Mouse (Mus musculus) testis, postnatal 14 days (tissue): Measurements from ENCODE around the gene Lipa.

Experiments used
- DNase-seq: peaks from one replicate; pipeline ENCODE4 v3.0.0; 2021; ENCODE audit warnings: low spot score

Lipa gene

DNA sequence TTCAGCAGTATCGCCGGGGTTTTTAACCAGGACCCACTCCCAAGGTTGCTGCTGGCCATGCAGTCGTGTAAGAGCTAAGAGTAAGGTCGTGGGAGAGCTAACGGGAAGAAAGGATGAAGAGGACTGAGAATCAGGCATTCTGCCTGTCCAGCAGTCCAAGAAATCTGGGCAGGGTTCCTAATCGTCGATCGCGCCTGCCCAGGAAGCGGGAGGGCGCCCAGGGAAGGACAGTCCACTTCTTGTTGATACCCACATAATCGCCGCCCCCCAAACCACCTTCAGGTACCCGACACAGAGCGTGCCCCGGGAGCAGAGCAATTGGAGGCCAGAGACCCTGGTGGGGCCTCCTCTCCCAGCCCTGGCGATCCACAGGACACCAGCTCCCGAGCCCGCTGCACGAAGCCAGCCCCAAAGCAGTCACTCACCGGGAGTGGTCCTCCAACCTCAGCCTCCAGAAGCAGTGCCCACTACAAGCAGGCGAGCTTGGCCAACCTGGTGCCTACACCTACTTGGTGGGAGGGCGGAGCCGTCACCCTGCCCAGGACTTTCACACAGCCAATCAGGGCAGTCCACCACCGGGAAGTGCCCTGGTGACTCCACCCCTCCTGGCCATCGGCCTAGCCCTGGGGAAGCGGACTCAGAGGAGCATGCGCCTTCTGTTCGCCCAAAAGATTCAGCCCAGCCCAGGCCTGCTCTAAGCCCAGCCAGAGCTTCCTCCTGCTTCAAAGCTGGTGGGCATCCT, at the start of gene Lipa:
Lipa (minus strand) TSS at position 534 of the 742 bp plus-strand sequence.
- peak; percentile 88 for DNase-seq

DNA sequence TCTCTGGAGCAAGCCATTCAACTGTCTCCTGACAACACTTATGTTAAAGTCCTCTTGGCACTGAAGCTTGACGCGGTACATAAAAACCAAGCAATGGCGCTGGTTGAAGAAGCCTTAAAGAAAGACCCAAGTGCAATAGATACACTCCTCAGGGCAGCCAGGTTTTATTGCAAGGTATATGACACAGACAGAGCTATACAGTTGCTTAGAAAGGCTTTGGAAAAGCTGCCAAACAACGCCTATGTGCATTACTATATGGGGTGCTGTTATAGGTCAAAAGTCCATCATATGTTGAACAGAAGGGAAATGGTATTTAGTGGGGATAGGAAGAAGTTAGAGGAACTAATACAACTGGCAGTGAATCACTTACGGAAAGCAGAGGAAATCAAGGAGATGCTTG, 46.4 kb upstream of the Lipa start:
- DNase-seq, result no peak

DNA sequence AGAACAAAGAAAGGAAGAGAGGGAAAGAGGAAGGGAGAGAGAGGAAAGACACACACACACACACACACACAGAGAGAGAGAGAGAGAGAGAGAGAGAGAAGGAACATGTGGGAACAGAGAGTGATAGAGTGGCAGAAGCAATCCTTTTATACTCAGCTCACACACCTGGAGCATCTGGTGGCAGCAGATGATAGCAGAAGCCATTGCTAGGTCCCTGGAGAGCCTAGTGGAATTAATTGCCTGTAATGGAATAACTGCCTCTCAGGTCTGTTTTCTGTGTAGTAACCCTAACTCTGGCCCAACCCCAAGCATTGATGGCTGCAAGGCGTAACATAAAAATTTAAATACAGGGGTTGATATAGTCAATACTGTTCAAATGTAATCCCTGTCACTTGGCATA, 43.8 kb upstream of the Lipa start:
- DNase-seq, result no peak

DNA sequence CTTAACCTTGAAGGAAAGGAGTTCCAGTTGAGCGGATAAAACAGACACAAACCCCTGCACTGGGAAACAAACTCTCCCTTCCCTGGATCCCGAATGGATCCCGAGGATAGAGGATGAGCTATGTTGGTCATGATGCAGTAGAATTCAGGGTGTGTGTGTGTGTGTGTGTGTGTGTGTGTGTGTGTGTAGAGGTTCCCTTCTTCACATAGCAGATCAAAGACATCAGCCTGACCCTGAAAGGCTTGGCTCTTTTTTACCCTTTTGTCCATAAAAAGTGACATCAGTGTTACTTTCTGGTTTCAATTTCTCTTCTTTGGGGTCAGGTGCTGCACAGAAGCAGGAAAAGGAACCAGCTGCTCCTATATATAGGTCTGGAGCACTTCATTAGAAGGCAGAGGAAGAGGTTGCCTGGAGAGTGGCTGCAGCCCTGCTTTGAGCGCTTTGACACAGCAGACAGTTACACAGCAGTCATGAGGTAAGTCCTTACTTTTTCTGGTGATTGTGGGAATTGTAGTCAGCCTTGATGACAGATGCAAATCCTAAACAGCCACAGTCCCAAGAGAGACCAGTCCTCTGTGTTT, 42.7 kb upstream of the Lipa start:
- no peak for DNase-seq

DNA sequence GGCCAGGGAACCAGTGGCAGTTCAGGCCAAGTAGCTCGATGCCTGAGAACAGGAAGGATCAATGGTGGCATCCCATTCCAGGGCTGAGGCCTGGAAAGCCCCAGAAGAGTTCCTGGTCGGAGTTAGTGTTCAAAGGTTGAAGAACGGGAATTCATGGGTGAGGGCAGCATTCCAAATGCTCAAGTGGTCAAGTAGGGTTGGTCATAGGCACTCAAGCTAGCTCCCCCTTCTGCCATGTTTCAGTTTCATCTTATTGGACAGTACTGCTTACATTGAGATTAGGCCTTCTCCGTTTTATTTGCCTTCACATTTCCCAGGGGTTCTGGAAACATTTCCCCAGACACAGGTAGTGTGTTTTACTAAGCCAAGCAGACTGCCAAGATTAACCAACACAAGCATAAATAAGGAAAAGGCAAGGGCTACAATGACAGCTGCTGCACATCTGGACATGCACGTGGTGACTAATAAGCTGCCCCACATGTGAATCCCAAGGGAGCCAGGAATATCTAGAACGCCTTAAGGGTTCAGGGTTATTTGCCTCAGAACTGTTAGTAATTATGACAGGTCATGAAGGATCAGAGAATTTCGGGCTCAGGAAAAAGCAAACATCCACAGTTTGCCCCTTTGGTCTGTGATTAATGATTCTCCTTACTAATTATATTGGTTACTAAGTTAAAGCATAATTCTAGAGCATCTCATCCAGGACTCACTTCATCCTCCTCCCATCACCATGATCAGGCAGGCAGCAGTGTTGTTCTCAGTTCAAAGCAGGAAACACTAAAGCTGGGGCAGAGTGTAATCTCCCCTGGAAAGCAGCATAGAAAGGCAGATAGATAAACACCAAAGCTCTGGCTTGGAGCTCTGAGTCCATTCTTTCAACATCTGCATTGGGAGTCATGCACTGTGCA, 42.0 kb upstream of the Lipa start:
- DNase-seq, result no peak

DNA sequence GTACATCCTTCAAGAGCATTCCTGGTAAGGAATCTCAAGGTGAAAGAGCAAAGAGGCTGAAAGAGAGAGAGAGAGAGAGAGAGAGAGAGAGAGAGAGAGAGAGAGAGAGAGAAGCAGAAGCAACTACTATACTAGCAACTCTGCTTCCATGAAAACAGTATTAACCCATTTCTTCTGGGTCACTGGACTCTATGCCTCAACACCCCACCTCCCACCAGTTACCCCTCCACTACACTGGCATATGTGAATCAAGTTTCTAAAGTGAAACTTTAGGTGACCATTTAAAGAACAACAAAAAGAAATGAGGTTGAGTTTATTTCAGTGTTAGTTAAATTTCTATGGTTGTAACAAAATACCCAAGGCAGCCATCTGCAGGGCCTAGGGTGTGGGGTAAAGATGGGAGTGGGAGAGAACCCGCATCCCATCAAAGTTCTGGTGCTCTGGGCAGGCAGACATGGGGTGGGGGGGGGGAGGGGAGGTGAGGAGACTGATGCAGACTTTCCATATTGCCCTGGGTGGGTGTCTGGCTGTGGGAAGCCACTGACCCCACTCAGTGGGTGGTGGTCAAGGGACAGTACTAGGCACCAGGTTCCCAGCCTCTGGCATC, 39.0 kb upstream of the Lipa start:
- no peak for DNase-seq

DNA sequence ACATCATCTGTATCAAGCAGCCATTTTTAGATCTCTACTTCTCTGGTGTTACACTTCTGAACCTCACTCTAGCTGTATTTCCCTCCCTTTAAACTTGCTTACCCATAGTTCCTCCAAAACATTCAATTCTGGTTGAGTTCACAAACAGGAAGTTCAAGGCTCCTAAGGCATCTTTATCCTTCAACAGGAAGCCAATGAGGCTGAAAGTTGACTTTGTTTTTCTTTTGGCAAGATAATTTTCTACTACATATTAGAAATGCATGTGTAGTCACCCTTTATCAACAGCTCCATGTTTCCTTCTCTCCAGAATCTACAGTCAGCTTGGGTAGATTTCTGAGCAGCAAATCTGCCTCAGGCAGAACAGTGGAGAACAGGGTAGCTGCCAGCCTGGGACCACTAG, 35.3 kb upstream of the Lipa start:
- no peak for DNase-seq

DNA sequence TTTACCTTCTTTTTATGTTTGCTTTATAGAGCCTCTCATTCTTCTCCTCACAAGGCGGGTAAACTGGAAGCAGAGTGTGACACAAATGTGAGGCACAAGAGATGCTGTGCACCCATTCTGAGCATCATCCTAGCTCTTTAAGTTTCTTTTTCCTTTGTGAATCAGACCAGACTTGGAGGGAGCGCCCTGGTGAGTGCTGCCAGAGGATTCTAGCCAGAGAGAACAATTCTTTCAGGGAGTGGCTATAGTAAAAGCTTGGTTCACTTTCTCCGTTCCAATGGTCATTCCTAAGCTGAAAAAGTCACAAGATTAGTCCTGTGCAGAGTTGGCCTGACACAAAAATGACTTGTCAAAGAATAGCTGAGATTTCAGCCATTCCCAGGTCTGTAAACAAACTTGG, 29.3 kb upstream of the Lipa start:
- no peak for DNase-seq

DNA sequence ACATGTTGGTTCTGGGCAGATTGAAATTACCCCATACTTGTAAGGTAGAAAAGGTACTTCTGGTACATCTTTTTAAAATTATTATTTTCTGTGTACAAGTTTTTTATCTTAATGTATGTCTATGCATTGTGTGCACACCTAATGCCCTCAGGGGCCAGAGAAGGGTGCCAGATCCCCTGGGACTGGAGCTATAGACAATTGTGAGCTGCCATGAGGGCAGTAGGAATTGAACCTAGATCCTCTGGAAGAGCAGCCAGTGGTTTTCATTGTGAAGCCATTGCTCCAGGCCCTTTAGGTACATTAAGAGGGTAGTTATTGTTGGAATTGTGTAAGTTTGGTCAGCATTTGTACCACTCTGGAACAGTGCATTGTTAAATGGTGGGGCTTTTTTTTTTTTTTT, 26.8 kb upstream of the Lipa start:
- no peak for DNase-seq

DNA sequence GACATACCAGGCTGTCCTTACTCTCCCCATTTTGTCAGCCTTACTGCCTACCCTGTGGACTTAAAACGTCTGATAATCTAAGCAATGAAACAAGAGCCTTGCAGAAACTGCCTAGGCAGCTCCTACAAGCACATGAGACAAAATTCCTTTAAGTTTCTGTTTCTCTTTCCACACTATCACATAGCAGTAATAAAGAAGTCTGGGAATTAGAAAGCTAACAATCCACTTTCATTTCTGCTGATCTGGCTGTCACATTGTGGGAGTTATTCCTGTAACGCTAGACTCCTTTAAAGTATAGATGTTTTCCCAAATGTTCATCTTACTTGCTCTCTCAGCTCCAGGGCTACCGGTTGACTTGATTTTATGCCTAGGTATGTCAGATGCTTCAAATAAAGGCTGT, 26.2 kb upstream of the Lipa start:
- DNase-seq, result no peak

DNA sequence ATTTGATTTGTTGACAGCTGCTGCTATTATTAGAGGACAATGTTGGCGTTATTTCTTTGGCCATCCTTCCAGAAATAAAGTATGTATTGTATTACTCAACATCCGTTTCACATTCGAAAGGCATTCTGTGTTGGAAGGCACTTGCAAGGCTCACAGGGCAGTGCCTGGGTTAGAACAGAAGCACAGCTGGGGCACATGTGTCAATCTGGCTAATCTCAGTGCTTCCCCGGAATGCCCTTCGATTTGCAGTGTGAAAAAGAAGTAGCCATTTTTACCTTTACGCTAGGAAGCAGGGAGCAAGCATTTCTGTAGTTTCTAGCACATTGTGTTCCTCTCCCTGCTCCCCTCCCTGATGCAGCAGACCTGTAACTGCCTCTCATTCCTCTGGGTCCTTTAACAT, 25.7 kb upstream of the Lipa start:
- no peak for DNase-seq

DNA sequence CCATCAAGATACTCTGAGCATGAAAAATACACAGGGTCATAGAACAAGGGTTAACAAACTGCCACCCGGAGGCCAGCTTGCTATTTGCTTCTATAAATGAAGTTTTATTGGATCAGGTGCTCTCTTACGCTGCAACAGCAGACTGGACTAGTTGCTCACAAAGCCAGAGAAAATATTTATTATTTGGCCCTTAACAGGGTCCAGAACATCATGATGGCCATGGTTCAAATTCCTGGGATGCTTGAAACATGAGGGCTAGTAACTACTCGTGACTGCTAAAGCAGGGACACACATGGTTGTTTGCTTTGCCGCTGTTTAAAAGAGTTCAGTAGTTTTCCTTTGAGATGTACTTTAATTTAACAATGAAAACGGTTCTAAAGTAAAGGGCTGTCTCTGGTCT, 24.7 kb upstream of the Lipa start:
- DNase-seq, result no peak

DNA sequence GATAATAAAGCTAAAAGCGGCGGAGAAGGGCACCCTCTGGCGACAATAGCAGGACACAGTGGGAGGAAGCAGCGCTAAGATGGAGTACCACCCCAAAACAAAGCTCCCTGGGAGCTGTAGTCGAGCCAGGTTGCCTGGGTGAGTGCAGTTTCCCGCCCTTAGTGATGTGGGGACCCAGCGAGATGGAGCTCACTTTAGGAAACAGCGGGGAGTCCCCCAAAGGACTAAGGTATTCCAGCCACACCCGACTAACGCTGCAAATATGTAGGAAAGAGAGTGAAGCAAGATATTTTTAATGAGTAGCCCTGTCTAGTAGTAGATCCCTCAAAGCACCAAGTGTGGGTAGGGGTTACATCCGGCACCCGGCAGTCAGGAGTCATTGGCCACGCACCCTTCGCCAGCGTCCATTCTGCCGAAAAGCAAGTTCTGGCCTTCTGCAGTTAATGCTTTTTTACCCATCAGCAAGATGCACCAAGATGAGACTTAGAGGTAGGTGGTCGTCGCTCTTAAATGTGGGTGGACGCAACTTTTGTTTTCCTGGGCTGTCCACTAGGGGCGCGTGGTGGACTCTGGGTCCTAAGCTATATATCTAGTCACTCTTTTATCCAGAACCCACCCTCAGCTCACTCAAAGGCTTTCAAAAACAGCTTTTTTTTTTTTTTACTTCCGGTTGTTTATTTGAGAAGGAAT, 23.4 kb upstream of the Lipa start, which contains the start of gene Ifit2:
Ifit2 (plus strand) TSS at position 161 of the 690 bp plus-strand sequence.
- DNase-seq, result peak; percentile 39

DNA sequence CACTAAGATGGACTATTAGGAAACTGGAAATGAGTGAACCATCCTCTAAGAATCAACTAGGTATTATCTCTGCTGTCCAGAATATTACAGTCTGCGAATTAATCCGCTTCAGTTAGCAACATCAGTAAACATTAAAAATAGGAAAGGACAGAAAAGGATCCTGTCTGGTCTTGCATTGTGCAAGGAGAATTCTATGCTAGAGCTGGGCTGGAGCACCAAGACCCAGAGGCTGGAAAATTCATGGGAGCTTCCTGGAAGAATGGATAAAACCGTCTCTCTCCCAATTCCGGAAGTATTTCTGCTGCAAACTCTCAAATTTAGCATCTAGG, 22.9 kb upstream of the Lipa start:
- no peak for DNase-seq

DNA sequence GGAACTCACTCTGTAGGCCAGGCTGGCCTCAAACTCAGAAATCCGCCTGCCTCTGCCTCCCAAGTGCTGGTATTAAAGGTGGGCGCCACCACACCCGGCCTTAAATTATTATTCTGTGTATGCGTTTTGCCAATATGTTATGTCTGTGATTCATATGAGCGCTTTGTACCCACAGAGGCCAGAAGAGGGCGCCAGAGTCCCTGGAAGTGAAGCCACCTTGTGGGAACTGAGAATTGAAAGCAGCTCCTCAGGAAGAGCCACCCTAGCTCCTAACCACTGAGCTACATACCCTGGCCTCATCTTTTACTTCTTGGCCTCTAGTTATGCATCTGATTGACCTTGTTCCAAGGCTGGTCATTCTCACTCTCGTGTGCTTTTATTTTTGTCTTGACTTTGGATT, 20.7 kb upstream of the Lipa start:
- DNase-seq, result peak; percentile 24

DNA sequence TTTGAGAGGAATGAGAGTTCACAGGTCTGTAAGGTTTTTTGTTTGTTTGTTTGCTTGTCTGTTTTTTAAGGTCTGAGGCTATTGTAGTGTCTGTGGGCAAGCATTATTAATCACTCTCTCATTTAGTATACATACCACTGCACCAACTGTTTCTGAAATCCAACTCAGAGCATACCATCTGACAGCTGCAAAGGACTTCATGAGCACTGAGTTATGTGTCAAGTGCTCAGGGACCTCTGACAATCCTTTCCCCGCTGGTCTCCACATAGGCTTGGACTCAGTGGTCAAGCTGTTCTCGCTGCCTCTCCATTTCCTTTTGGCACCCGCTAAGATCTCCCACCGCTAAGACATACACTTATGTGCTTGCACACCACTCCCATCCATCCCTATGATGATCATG, 18.9 kb upstream of the Lipa start:
- no peak for DNase-seq

DNA sequence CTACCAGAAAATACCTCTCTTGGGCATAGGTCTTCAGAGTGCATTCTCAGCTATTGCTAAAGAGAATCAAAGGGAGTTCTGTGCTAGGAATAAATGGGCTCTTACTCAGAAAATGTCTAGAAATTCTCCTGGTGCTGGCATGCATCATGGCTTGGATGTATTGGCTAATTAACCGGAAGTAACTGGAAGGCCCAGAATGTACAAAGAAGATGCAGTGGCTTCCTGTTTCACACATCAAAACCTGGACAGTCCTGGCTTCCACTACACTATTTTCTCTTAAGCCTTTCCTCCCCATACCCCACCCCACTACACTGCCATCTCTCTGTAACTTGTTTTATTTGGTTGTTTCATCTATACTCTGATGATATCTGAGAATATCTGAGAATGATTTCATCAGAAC, 12.1 kb upstream of the Lipa start:
- DNase-seq, result no peak

DNA sequence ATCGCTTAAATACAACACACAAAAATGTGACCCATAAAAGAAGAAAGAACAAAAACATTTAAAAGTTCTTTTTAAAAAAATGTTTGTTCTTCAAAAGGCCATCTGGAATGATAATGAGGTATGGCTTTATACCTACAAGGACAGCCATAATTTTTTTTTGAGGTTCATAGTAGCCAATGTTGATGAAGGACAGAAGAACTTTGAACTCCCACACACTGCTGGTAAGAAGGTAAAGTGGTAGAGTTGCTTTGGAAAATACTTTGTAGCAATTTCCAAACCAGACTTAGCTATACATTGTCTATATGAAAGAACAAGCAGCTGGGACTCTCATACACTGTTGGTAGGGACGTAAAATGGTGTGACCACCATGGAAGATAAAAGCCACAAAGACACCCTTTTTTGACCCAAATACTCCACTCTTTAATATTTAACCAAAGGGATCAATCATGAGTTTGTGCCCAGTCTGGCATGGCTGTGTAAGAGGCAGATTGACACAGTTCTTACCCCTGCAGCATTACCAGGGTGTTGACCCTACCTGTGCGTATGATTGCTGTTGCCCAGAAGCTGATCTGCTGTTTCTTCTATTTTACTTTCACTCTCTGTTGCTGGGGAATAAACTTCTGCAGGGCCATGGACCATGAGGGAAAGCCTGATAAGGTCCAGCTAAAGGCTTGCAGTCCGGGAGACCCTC, 4.9 kb upstream of the Lipa start:
- no peak for DNase-seq

DNA sequence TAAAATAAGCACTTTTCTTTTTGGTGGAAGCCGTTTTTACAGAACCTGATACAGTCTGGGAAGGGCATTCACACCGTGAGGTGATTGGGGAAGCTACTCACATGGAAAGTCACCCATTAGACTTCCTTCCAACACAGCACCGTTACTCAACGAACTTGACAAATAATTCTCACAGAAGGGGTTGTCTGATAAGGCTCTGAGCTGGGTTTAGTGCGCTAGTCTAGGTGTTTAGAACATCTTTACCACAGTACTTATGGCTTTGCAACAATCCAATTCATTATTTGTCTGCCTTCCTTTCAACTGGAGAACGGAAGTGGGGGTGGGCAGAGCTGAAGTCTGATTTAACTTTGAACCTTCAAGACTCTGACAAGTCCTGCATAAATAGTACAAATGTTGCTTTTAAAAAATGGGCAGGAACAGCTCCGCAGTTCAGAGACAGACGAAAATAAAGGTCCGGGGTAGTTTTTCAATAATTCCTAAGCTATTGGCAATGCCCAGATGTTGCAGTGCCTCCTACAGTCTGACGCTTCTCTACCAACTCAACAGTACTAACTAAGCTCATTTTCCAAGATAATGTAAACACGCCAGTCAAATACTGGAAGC, 852 bp downstream of the Lipa start:
- no peak for DNase-seq

DNA sequence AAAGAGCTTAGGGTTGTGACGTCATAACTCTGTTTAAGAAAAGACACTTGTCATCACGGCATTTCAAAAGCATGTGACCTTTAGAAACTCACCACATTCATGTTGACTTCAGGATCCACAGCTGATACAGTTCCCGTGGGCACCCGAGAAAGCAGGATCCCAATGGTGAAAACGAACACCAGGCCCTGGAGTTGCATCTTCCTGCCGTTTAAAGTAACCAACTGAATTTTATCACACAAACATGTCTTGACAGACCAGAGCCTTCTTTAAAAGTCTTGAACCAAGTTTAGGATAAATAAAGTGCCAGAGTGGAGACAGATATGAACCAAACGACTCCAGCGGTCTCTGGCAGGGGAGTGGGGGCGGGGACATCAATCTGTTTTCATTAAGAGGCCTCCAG, 2.6 kb downstream of the Lipa start:
- DNase-seq, result no peak

DNA sequence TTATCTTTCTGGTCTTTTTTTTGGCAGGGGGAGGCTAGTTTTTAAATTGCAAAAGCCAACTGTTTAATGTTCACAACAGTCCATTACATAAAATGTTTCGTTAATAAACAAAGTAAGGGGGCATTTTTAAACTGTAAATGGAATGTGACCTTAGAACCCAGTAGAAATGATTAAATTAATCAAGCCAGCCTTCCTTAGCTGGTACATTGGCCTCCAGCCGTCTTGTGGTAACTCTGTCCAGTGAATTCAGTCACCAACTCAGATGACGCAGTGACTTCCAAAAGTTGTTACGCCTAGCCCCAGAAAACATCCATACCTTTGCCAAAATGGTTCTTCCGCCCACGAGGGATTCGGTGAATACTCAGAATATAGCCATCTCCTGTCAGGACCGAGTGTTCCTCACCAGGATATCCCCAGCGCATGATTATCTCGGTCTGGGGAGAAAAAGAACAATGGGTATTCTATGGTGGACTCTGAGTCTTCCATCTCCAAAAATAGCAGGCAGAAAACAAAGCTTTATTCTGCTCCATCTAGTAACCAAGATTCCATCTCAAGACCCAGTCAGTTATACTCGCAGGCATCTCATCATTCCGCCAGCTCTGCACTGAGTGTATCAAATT, 4.1 kb downstream of the Lipa start:
- DNase-seq, result no peak
